Mouse (Mus musculus) retina, embryonic 14.5 days (tissue): Measurements from ENCODE around the gene Arf1.

Experiments
- DNase-seq: peaks from one replicate; pipeline ENCODE4 v3.0.0-alpha.2; 2015; ENCODE audit warnings: low spot score

Gene Arf1

GRCm38 (mm10) chr11:59228122-59228953 lies at the start of gene Arf1:
Gene Arf1 (minus strand): TSS chr11:59228270.
- peak; percentile 97 for DNase-seq

GRCm38 (mm10) chr11:59276877-59277276 lies 48.8 kb upstream of the Arf1 start:
- no peak for DNase-seq

GRCm38 (mm10) chr11:59274184-59274583 lies 46.1 kb upstream of the Arf1 start:
- no peak for DNase-seq

DNA sequence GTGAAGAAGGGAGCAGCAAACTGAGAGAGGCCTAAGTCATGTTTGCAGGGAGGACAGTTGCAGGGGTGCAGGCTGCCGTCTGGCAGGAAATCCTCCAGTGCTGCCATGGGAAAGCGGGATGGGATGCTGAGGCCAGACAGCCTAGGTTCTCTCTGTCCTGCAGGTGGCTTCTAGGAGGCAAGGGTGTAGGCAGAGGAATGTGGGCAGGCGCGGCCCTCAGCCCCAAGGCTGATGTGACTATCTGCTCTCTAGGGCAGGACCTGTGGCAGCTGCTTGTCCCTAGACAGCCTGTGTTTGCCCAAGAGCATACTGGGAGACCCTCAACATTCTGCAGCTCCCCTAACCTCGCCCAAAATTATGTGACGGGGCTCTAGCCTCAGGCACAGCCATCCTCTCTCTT lies 38.7 kb upstream of the Arf1 start:
- DNase-seq: no peak

GRCm38 (mm10) chr11:59265154-59265813 lies 37.2 kb upstream of the Arf1 start:
- no peak for DNase-seq

- peak; percentile 39 for DNase-seq
Observed at GRCm38 (mm10) chr11:59264593-59264992, 36.5 kb upstream of the Arf1 start.

DNA sequence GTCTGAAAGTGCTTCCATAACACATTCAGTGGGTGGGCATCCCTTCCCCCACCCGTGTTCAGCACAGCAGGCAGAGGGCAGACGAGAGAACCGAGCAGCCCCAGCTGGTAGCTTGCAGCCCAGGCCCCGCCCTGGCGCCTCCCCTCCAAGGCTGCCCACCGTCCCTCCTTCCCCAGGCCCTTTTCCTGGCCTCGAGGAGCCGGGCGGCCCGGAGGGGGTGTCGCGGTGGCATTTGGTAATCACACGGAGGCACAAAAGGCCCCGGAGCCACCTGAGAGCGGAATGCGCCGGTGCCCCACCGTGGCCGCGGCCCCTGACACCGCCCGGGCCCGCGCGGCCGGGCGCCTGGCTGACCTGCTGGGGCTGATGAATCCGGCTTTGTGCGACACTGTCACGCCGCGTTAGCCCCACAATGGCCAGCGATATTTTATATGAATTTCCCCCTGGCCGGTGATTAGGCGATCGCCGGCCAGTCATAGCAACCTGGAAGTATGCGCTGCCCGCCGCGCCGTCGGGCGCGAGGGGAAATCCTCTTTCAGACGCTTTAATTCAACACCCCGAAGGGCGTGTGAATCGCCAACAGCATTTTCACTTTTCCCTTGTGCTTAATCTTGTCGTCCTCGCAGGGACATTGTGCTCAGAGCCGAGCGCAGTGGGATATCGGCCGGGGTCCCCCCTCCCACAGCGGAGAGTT lies 35.9 kb upstream of the Arf1 start:
- DNase-seq: peak; percentile 73

DNA sequence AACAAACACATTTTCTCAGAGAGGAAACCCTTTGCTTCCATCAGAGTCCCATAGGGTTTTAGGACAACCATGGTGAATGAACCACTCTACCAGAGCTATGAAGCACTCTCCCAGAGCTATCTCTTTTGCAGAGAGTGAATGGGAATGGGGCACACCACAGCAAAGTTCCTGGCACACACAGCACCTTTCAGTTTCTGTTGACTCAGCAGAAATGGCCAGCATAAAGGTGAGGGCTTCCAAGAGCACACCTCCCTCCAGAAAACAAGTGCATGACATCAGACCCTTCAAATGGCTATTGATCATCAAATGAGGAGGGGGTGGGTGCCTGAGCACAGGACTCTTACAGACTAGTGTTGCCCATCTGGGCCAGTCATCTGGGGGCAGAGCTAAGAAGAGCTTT lies 34.2 kb upstream of the Arf1 start:
- no peak for DNase-seq

DNA sequence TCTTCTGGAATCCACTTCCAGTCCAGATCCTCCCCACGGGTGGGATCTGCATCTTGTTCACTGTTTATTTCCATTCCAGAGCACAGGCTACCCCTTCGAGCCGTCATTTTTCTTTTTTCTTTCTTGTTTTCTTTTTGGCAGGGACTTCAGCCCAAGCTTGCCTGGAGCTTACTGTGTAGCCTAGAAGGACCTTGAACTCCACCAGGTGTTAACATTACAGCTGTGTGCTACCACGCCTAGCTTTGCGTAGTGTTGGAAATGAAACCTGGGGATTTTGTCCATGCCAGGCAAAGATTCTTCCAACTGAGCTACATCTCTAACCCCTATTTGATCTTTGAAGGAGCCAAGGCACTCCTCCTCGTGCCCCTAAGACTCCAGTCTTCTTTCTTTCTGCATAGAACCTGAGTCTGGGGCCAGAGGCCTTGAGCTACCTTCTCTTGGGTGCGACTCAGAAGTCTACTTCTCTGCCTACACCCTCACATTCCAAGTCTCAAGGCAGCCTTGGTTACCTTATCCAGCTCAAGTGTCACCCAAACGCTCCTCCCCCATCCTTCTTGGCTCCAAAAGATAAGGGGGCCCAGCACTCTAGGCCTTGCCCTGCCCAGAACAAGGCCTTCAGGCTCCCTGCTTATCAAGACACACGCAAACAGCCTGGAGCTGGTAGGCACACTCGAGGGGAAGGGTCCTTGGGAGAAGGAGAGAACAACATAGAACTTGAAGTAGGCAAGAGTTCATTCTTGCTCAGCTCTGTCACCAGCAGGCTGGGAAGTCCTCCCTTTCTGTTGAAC lies 32.8 kb upstream of the Arf1 start:
- no peak for DNase-seq

DNA sequence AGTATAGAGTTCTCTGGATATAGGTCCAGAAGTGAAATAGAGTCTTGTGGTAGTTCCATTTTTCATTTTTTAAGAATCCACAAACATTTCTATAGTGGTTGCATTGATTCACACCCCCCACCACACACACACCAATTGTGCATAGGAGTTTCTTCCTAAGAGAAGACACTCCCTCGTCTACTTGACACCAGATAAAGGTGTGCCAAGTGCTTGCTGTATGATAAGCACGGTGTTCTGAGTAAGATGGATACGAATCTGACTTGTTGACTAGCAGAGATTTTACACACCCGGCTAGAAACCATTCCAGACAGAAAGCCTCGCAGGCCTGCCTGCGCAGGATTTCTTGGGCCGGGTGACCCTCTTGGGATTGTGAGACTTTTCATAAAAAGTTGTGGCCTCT lies 31.6 kb upstream of the Arf1 start:
- no peak for DNase-seq

GRCm38 (mm10) chr11:59248101-59248500 lies 20.0 kb upstream of the Arf1 start:
- no peak for DNase-seq

- no peak for DNase-seq
Observed at GRCm38 (mm10) chr11:59243856-59244255, 15.8 kb upstream of the Arf1 start.

GRCm38 (mm10) chr11:59241841-59242240 lies 13.8 kb upstream of the Arf1 start:
- DNase-seq: no peak

- no peak for DNase-seq
Observed at GRCm38 (mm10) chr11:59239796-59240195, 11.7 kb upstream of the Arf1 start.

DNA sequence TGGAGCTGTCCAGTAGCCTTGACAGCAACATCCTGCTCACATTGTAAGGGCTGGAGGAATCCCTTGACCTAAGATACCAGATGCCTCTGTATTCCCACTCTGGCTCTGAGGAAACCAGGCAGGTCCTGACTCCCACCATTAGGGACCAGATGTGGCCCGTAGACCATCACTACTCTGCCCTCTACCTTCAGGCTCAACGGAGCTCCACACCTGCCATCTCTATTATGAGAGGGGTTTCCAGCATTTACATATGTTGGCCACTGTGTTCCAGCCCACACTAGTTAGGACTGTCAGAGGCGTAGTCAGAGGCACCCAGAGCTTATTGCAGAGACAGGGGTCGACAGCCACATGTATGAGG lies 11.3 kb upstream of the Arf1 start:
- DNase-seq: no peak

DNA sequence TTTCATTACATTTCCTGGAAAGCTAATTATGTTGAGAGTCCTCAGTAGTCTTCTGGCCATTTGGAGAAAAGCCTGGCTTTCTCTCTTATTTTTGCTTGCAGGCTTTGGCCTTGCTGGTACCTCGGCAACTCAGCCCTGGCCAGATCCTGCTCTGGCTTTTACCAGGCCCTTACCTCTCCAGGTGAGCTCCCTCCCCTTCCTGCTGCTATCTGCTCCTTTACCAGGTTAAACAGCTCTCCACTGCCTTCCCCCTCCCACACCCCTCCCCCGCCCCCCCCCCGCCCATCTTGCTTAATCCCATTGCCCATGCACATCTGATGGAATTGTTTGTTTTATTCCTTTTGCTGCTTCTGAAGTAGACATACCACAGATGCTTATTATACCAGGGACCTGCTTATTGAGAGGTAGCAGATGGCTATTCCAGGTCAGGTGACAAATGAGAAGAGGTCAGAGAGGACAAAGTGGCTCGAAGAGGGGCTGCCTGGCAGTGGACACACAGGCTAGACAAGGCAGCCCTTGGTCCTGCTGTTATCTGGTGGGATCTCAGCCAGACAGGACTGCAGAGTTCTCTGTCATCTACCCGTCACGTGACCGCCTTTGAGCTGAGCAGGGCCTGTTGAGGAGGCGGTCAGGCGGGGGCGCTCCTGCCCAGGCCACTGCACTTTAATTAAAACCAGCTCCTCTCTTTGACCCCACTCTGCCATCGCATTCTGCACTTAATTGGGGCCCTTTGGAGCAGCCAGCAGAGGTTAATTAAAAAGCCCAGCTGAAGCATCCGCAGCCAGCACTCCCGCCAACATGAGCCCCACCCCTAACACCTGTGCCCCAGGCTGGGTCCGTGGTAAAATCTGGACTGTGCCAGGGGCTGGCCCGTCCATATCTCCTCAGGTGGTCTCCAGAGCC lies 10.7 kb upstream of the Arf1 start:
- DNase-seq: peak; percentile 84

- peak; percentile 16 for DNase-seq
Observed at GRCm38 (mm10) chr11:59232797-59233196, 4.7 kb upstream of the Arf1 start.

- peak; percentile 80 for DNase-seq
Observed at GRCm38 (mm10) chr11:59230144-59230760, 2.2 kb upstream of the Arf1 start.

DNA sequence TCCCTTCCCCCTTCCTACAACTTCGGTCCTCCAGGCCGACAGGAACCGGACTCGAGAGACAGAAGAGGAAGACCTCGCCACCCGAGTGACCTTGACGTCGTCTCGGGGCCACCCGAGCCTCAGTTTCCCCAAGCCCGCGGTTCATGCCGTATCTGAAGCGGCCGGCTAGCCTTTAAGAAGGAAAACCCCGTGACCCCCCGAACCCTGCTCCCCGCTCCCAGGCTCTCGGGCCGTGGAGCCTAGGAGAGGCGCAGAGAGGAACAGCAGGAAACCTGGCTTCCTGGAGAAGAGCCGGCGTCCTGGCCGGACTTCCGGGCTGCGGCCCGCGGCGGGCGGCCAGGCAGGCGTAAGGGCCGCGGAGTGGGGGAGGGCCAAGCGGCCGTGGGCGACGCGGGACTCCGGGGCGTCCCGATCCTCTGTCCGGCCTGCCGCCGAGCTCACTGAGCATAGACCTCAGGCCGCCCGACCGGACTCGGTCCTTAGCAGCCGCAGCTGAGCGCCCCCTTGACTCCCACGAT lies 407 bp downstream of the Arf1 start:
- no peak for DNase-seq

DNA sequence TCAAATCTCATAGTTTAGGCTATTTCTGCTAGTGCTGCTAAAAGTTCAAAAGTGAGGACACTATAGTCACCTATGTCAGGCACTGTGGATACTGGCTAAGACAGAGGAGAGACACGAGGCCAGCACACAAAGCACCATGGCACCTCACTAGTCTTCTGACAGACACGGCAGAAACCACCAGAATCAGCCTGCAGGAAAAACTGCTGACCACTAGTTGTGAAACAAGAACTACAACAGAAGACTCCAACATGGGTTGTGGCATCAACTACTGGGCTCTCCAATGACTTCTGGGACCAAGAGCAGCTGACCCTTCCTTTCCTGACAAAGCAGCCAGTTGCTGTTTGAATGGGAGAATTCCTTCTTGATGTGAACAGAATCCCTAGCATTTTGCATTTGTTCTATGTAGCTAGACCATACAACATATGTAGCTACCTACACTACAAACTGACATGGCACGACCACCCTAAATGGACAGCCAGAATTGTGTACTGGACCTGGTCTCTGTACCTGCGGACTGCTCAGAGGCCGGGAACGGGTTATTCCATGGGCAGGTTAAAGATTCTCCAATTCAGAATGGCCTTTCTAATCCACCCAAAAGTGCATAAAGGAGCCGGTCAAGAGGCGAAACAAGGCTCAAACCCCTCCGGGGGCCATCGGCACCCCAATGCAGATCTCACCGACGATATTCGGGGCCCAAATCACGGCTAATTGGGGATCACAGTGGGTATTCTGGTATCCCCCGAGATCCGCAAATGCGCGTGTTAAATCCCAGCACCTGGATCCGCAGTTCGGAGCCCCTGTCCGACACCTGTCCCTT lies 1.1 kb downstream of the Arf1 start:
- no peak for DNase-seq
